Mouse (Mus musculus): ENCODE measurements at regions not wholly inside any gene's neighbourhood (a gene's known extent, or its start where the extent isn't known, plus 50 kb on each side); places are given as distances from the start of the nearest gene placed in this dataset.

- DNase-seq (ENCODE audit: low spot score in 2 of 2), result no peak
Observed at GRCm38 (mm10) chr2:160066491-160067303, 267.3 kb downstream of the Gm826 start.

GRCm38 (mm10) chr2:160062148-160062937 is 271.6 kb downstream of the Gm826 start:
- DNase-seq (ENCODE audit: low spot score in 2 of 2), result peak in 1 of 2 experiments; percentile 8

GRCm38 (mm10) chr2:160060091-160060490 is 273.9 kb downstream of the Gm826 start:
- no peak for DNase-seq (ENCODE audit: low spot score in 2 of 2)

- DNase-seq (ENCODE audit: low spot score in 2 of 2), result no peak
Observed at GRCm38 (mm10) chr2:160057211-160057610, 276.8 kb downstream of the Gm826 start.

GRCm38 (mm10) chr2:160054411-160054810 is 279.6 kb downstream of the Gm826 start:
- no peak for DNase-seq (ENCODE audit: low spot score in 2 of 2)

GRCm38 (mm10) chr2:160048286-160048685 is 285.7 kb downstream of the Gm826 start:
- DNase-seq (ENCODE audit: low spot score in 2 of 2), result no peak

- no peak for DNase-seq (ENCODE audit: low spot score in 2 of 2)
Observed at GRCm38 (mm10) chr2:160046881-160047543, 286.9 kb downstream of the Gm826 start.

GRCm38 (mm10) chr2:160044591-160044990 is 289.4 kb downstream of the Gm826 start:
- DNase-seq (ENCODE audit: low spot score in 2 of 2), result no peak

- DNase-seq (ENCODE audit: low spot score in 2 of 2), result no peak
Observed at GRCm38 (mm10) chr2:160044184-160044583, 289.8 kb downstream of the Gm826 start.

GRCm38 (mm10) chr2:160029432-160029831 is 304.5 kb downstream of the Gm826 start:
- DNase-seq (ENCODE audit: low spot score in 2 of 2), result peak in 1 of 2 experiments; percentile 5

GRCm38 (mm10) chr2:160028459-160028858 is 305.5 kb downstream of the Gm826 start:
- DNase-seq (ENCODE audit: low spot score in 2 of 2), result no peak

- DNase-seq (ENCODE audit: low spot score in 2 of 2), result no peak
Observed at GRCm38 (mm10) chr2:160025911-160026310, 308.1 kb downstream of the Gm826 start.

GRCm38 (mm10) chr2:160021541-160021940 is 312.4 kb downstream of the Gm826 start:
- no peak for DNase-seq (ENCODE audit: low spot score in 2 of 2)

- DNase-seq (ENCODE audit: low spot score in 2 of 2), result no peak
Observed at GRCm38 (mm10) chr2:160020876-160021275, 313.1 kb downstream of the Gm826 start.

GRCm38 (mm10) chr2:160017020-160017812 is 316.7 kb downstream of the Gm826 start:
- no peak for DNase-seq (ENCODE audit: low spot score in 2 of 2)

- no peak for DNase-seq (ENCODE audit: low spot score in 2 of 2)
Observed at GRCm38 (mm10) chr2:160011421-160011820, 322.5 kb downstream of the Gm826 start.

- no peak for DNase-seq (ENCODE audit: low spot score in 2 of 2)
Observed at GRCm38 (mm10) chr2:160002695-160003094, 331.3 kb downstream of the Gm826 start.

- no peak for DNase-seq (ENCODE audit: low spot score in 2 of 2)
Observed at GRCm38 (mm10) chr2:160000449-160000848, 333.5 kb downstream of the Gm826 start.

GRCm38 (mm10) chr2:159997395-159997794 is 336.6 kb downstream of the Gm826 start:
- peak; percentile 25 for DNase-seq (ENCODE audit: low spot score in 2 of 2)

GRCm38 (mm10) chr2:159994490-159994889 is 339.5 kb downstream of the Gm826 start:
- DNase-seq (ENCODE audit: low spot score in 2 of 2), result no peak

GRCm38 (mm10) chr2:159986719-159987118 is 347.2 kb downstream of the Gm826 start:
- DNase-seq (ENCODE audit: low spot score in 2 of 2), result no peak
